Mouse (Mus musculus) cerebellum, adult 2 months (tissue): ENCODE results near the gene Mthfd2. TPM values are rescaled to one million over a fixed set of nuclear protein-coding genes. Genes with fewer than 3 reads are reported as not detected.

Source experiments
- DNase-seq, 2 experiments: peaks; one replicate each; pipeline ENCODE4 v3.0.0; 2021
- H3K27ac ChIP-seq: fragments of 200-500 bp; 2 replicates; pipeline ENCODE4 v1.5.1; 2012; ENCODE audit warnings: low read length, control low read depth, inconsistent platforms; ENCODE audit not compliant: insufficient read depth
- H3K27me3 ChIP-seq: fragments of 200-500 bp; 2 replicates; pipeline ENCODE4 v1.6.1; 2012; ENCODE audit warnings: inconsistent platforms, mild to moderate bottlenecking, low read length, moderate library complexity; ENCODE audit not compliant: control insufficient read depth, insufficient read depth
- H3K4me1 ChIP-seq: fragments of 200-500 bp; 2 replicates; pipeline ENCODE4 v1.6.1; 2011; ENCODE audit warnings: low read length; ENCODE audit not compliant: control insufficient read depth, insufficient read depth
- H3K4me3 ChIP-seq: fragments of 200-500 bp; replicated peaks from 2 replicates; pipeline ENCODE3; 2011; ENCODE audit warnings: mild to moderate bottlenecking, low read depth, low read length, control low read depth; ENCODE audit not compliant: insufficient read depth
- CTCF ChIP-seq: fragments of 200-500 bp; IDR thresholded peaks from 2 replicates; pipeline ENCODE4 v1.5.1; 2011; ENCODE audit warnings: low read depth, mild to moderate bottlenecking, control low read depth, low read length, moderate library complexity, borderline replicate concordance; ENCODE audit not compliant: insufficient read depth
- POLR2A ChIP-seq: fragments of 200-500 bp; IDR thresholded peaks from 2 replicates; pipeline ENCODE4 v1.6.1; 2011; ENCODE audit warnings: low read length, control low read depth, borderline replicate concordance; ENCODE audit not compliant: insufficient read depth
- WGBS: fragments of 180-500 bp; shearing (Covaris S2); methylation state at CpG from one replicate; pipeline ENCODE4 v1.1.7; 2018; 5-methylcytosine and 5-hydroxymethylcytosine counted together
- polyA plus RNA-seq: library from polyadenylated mRNA; depleted of rRNA; stranded (reverse); fragments of >200 nt; gene quantifications from 2 replicates; pipeline ENCODE4 v1.2.3, GENCODE M21; 2012

Mthfd2 gene
- polyA plus RNA-seq, 1 experiment: 13.6 TPM

- TF ChIP-seq CTCF: no peak
- TF ChIP-seq POLR2A: no peak
- WGBS: 64% methylated on average over 5 of the region's 5 CpGs
- Histone ChIP-seq H3K27me3 (no peaks in the 10 kb centered on the region), H3K27ac (no peak overlapping the region), H3K4me3 (no peak overlapping the region), H3K4me1 (peaks cover 3% of the 10 kb centered on the region)
- DNase-seq: peak in 1 of 2 experiments; percentile 16
Observed at GRCm38 (mm10) chr6:83302264-83302663, 23.4 kb downstream of the Mthfd2 start.

GRCm38 (mm10) chr6:83301294-83301693 lies 24.4 kb downstream of the Mthfd2 start:
- no peak for TF ChIP-seq CTCF
- TF ChIP-seq POLR2A: no peak
- peak in 1 of 2 experiments; percentile 18 for DNase-seq
- no peaks in the 10 kb centered on the region for H3K27me3 ChIP-seq
- 60% methylated on average over 2 of the region's 2 CpGs for WGBS
- no peak overlapping the region for H3K27ac ChIP-seq
- no peak overlapping the region for H3K4me3 ChIP-seq
- peaks cover 3% of the 10 kb centered on the region for H3K4me1 ChIP-seq

- Histone ChIP-seq H3K27me3 (no peaks in the 10 kb centered on the region), H3K4me3 (no peak overlapping the region), H3K27ac (no peak overlapping the region), H3K4me1 (peaks cover 3% of the 10 kb centered on the region)
- no peak for DNase-seq
- no peak for TF ChIP-seq POLR2A
- TF ChIP-seq CTCF: no peak
- 85% methylated on average over 7 of the region's 7 CpGs for WGBS
Observed at GRCm38 (mm10) chr6:83300447-83301229, 25.1 kb downstream of the Mthfd2 start.

- no peaks in the 10 kb centered on the region; the same call in 1 of the 2 replicates for H3K27me3 ChIP-seq
- WGBS: 81% methylated on average over 8 of the region's 8 CpGs
Observed at GRCm38 (mm10) chr6:83280256-83280955, 45.3 kb downstream of the Mthfd2 start.

GRCm38 (mm10) chr6:83278881-83279280 lies 46.8 kb downstream of the Mthfd2 start:
- Histone ChIP-seq H3K27me3 (no peaks in the 10 kb centered on the region; the same call in 1 of the 2 replicates), H3K4me3 (no peak overlapping the region), H3K4me1 (no peaks in the 10 kb centered on the region), H3K27ac (no peak overlapping the region)
- no peak for DNase-seq
- WGBS: 19% methylated on average over 2 of the region's 2 CpGs
- TF ChIP-seq POLR2A (no peak), CTCF (peak; percentile 52)

More at GRCm38 (mm10) chr6:83280256-83280955, 45.3 kb downstream of the Mthfd2 start:
- H3K27ac ChIP-seq: no peak overlapping the region
- no peak for DNase-seq
- TF ChIP-seq POLR2A (no peak), CTCF (peak; percentile 28; the same call in 1 of the 2 replicates)
- no peaks in the 10 kb centered on the region for H3K4me1 ChIP-seq
- no peak overlapping the region for H3K4me3 ChIP-seq

- Histone ChIP-seq H3K27ac (no peak overlapping the region), H3K4me1 (no peaks in the 10 kb centered on the region), H3K27me3 (no peaks in the 10 kb centered on the region; the same call in 1 of the 2 replicates), H3K4me3 (no peak overlapping the region)
- TF ChIP-seq POLR2A: no peak
- 73% methylated on average over 13 of the region's 13 CpGs for WGBS
- no peak for DNase-seq
Observed at GRCm38 (mm10) chr6:83277151-83277550, 48.6 kb downstream of the Mthfd2 start.

- no peak for DNase-seq
- 73% methylated on average over 11 of the region's 11 CpGs for WGBS
- Histone ChIP-seq H3K4me3 (no peak overlapping the region), H3K27me3 (no peaks in the 10 kb centered on the region; the same call in 1 of the 2 replicates), H3K27ac (no peak overlapping the region), H3K4me1 (no peaks in the 10 kb centered on the region)
- TF ChIP-seq POLR2A (no peak), CTCF (no peak)
Observed at GRCm38 (mm10) chr6:83273733-83274132, 52.0 kb downstream of the Mthfd2 start.
